35 mouse cellular contexts compared by ENCODE assay signal in the genomic region with DNA sequence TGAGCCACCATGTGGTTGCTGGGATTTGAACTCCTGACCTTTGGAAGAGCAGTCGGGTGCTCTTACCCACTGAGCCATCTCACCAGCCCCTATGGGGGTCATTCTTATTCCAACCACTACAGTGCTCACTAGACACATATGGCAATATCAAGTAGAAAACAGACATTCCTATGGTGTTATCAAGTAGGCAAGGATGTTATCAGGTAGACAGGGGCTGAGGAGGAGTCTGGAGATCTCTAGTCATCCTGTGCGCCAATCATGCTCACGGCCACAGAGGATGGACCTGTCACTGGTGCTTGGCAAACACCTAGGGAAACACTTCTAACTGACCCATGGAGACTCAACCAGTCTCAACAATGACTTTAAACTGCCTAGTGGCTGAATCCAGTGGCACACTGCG.
"Had no signal": no experiment of that assay in that cellular context is flagged by ENCODE, and none has a peak within 500 bp of the region (broad histone marks: within the 10 kb centered on the region; RNA-seq: fewer than 3 reads in every experiment).

No protein-coding gene starts in this region.

- H3K9ac ChIP-seq: heart, embryonic 12.5 days; heart, embryonic 13.5 days; heart, embryonic 15.5 days; hindbrain, embryonic 12.5 days; hindbrain, embryonic 13.5 days; hindbrain, embryonic 14.5 days; hindbrain, embryonic 15.5 days; intestine, embryonic 15.5 days; kidney, embryonic 15.5 days had no signal

- H3K4me2 ChIP-seq: heart, embryonic 11.5 days; heart, embryonic 12.5 days; heart, embryonic 13.5 days; heart, embryonic 15.5 days; hindbrain, embryonic 12.5 days; hindbrain, embryonic 13.5 days; hindbrain, embryonic 14.5 days; hindbrain, embryonic 15.5 days; intestine, embryonic 15.5 days; kidney, embryonic 15.5 days had no signal

- H3K4me3 ChIP-seq: heart, adult 2 months; heart, embryonic 10.5 days; heart, embryonic 12.5 days; heart, embryonic 13.5 days; heart, embryonic 15.5 days; hindbrain, embryonic 10.5 days; hindbrain, embryonic 12.5 days; hindbrain, embryonic 13.5 days; hindbrain, embryonic 15.5 days; intestine, embryonic 15.5 days; kidney, embryonic 15.5 days; layer of hippocampus, adult 2 months had no signal

- ATAC-seq: hindbrain, embryonic 16.5 days; hindbrain, postnatal 0 days; inflammation-experienced regulatory T-cells, adult 6 months; intestine, embryonic 15.5 days; intestine, embryonic 16.5 days; intestine, postnatal 0 days had no signal

- H3K27ac ChIP-seq: heart, adult 2 months; heart, embryonic 10.5 days; heart, embryonic 13.5 days; heart, embryonic 15.5 days; hindbrain, embryonic 10.5 days; hindbrain, embryonic 12.5 days; hindbrain, embryonic 13.5 days; hindbrain, embryonic 14.5 days; hindbrain, embryonic 15.5 days; hindbrain, postnatal 0 days; intestine, embryonic 15.5 days; kidney, embryonic 15.5 days; kidney, postnatal 0 days; layer of hippocampus, adult 2 months had no signal

- H3K9me3 ChIP-seq: heart, embryonic 10.5 days; heart, embryonic 12.5 days; heart, embryonic 13.5 days; heart, embryonic 15.5 days; hindbrain, embryonic 10.5 days; hindbrain, embryonic 12.5 days; hindbrain, embryonic 13.5 days; hindbrain, embryonic 15.5 days; intestine, embryonic 15.5 days; kidney, embryonic 15.5 days had no signal

- H3K27me3 ChIP-seq: heart, embryonic 12.5 days; heart, embryonic 13.5 days; heart, embryonic 15.5 days; hindbrain, embryonic 12.5 days; hindbrain, embryonic 15.5 days; intestine, embryonic 15.5 days; kidney, embryonic 15.5 days had no signal

- H3K4me1 ChIP-seq: heart, embryonic 10.5 days; heart, embryonic 12.5 days; heart, embryonic 13.5 days; heart, embryonic 15.5 days; hindbrain, embryonic 10.5 days; hindbrain, embryonic 12.5 days; hindbrain, embryonic 13.5 days; hindbrain, embryonic 15.5 days; intestine, embryonic 15.5 days; kidney, embryonic 15.5 days had no signal

- DNase-seq: heart, adult 2 months; heart, postnatal 10 days; heart, postnatal 14 days; heart, postnatal 36 days; heart, postnatal 4 days; kidney, adult 11 months; kidney, adult 18-20 months; kidney, adult 2 months; kidney, adult 8-10 months; kidney, adult 9 months; kidney, postnatal 10 days; kidney, postnatal 14 days; kidney, postnatal 25 days; kidney, postnatal 36 days; kidney, postnatal 4 days; layer of hippocampus, adult 9-11 months had no signal

- H3K36me3 ChIP-seq: heart, embryonic 10.5 days; heart, embryonic 12.5 days; hindbrain, embryonic 12.5 days; kidney, embryonic 15.5 days had no signal
